Mouse (Mus musculus): ENCODE results near the gene Pias4. TPM values are rescaled to one million over a fixed set of nuclear protein-coding genes. Genes with fewer than 3 reads are reported as not detected.

Pias4 gene
- polyA plus RNA-seq, 1 experiment from 2014 or later: 62.2 TPM

DNA sequence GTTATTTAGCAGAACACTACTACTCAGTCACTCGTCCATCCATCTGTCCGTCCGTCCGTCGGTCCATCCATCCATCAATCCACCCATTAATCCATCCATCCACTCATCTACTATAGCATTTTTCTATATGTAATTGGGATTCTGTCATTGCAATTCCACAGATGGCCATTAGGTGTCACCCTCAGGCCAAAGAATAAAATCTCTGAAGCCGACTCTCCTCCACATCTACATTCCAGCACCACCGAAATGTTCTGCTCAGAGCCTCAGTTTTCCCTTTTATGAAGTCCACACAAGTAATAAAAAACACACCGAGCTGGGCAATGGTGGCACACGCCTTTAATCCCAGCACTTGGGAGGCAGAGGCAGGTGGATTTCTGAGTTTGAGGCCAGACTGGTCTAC lies 30.5 kb upstream of the Pias4 start:
- Histone ChIP-seq H3K36me3 (replicated peaks) (no peaks in the 10 kb centered on the region), H3K4me1 (peaks cover 17% of the 10 kb centered on the region), H3K4me3 (no peak overlapping the region), H3K9me3 (no peaks in the 10 kb centered on the region), H3K27me3 (replicated peaks; ENCODE audit: low read depth, poor library complexity, severe bottlenecking) (peaks cover 70% of the 10 kb centered on the region), H3K27ac (replicated peaks) (no peak overlapping the region)
- peak; percentile 65 for DNase-seq (ENCODE audit: low spot score)
- 3% methylated on average over 9 of the region's 9 CpGs for WGBS

DNA sequence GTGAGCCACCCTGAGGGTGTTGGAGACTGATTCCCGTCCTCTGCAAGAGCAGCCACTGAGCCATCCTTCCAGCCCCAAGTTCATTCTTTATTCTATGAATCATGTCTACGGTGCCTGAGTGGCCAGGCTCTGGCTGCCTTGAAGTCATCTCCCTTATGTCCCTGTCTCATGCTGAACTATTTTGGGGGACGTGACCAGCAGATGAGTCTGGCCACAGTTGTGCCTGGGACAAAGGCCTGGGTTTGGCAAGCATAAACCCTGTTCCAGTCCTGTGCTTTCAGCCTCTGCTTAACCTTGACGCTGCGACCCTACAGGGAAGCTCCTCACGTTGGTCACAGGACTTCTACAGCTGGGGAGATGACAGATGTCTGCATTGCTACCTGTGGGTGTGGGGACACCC lies 29.6 kb upstream of the Pias4 start:
- no peak overlapping the region for H3K4me3 ChIP-seq
- peaks cover 76% of the 10 kb centered on the region for H3K27me3 ChIP-seq (replicated peaks; ENCODE audit: low read depth, poor library complexity, severe bottlenecking)

DNA sequence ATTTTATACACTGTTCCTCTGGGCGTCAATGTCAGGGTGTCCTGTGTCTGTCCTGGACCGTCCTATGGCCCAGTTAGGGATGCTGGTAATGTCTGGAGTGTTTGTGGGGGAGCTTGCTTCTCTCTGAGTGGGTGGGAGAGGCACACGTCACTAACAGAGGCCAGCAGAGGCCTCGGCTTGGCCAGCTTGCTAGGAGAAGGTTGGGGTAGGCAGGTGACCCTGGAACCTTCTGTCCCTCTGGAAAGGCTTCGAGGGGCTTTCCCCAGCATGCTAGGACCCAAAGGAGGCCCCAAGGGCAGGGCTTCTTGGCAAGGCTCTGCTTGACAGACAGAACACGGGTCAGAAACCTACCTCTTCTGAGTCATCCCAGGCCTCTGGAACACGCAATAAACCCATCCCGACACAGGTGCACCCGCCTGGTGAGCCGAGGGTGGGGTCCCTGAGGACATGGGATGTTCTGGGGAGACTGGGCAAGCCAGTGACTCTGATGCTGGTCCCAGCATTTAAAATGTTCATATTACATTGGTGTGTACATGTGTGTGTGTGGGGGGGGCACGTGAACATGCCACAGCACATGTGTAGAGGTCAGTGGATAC lies 28.8 kb upstream of the Pias4 start:
- no peak overlapping the region for H3K27ac ChIP-seq (replicated peaks)
- no peak for DNase-seq (ENCODE audit: low spot score)
- H3K4me3 ChIP-seq: no peak overlapping the region
- peaks cover 29% of the 10 kb centered on the region for H3K4me1 ChIP-seq
- H3K36me3 ChIP-seq (replicated peaks): peaks cover 1% of the 10 kb centered on the region
- no peaks in the 10 kb centered on the region for H3K9me3 ChIP-seq
- H3K27me3 ChIP-seq (replicated peaks; ENCODE audit: low read depth, poor library complexity, severe bottlenecking): peaks cover 72% of the 10 kb centered on the region
- WGBS: 67% methylated on average over 11 of the region's 11 CpGs

More for the DNA sequence above, 29.6 kb upstream of the Pias4 start:
- Histone ChIP-seq H3K9me3 (no peaks in the 10 kb centered on the region), H3K36me3 (replicated peaks) (no peaks in the 10 kb centered on the region), H3K27ac (replicated peaks) (no peak overlapping the region), H3K4me1 (peaks cover 26% of the 10 kb centered on the region)
- DNase-seq (ENCODE audit: low spot score): no peak
- WGBS: 58% methylated on average over 6 of the region's 6 CpGs

DNA sequence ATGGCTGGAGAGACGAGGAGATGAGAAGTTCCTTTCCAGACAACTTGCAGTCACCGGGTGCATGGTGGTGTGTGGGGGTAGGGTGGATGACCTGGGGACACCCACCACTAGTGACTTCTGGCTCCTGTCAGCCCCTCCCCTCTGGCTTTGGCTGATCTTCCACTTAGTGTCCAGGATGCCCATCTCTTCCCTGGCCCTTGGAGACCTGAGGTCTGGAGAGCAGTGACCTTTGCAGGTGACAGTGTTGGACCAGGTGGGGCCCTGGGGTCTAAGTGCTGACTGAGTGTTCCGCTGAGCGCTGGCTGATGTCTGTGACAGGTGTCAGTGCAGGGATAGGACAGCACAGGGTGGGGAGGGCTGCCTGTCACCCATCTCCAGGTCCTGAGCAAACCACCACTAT lies 27.6 kb upstream of the Pias4 start:
- H3K9me3 ChIP-seq: no peaks in the 10 kb centered on the region
- H3K4me1 ChIP-seq: peaks cover 37% of the 10 kb centered on the region
- peaks cover 14% of the 10 kb centered on the region for H3K36me3 ChIP-seq (replicated peaks)
- H3K4me3 ChIP-seq: no peak overlapping the region
- DNase-seq (ENCODE audit: low spot score): no peak
- no peak overlapping the region for H3K27ac ChIP-seq (replicated peaks)
- WGBS: 70% methylated on average over 4 of the region's 4 CpGs
- peaks cover 68% of the 10 kb centered on the region for H3K27me3 ChIP-seq (replicated peaks; ENCODE audit: low read depth, poor library complexity, severe bottlenecking)

DNA sequence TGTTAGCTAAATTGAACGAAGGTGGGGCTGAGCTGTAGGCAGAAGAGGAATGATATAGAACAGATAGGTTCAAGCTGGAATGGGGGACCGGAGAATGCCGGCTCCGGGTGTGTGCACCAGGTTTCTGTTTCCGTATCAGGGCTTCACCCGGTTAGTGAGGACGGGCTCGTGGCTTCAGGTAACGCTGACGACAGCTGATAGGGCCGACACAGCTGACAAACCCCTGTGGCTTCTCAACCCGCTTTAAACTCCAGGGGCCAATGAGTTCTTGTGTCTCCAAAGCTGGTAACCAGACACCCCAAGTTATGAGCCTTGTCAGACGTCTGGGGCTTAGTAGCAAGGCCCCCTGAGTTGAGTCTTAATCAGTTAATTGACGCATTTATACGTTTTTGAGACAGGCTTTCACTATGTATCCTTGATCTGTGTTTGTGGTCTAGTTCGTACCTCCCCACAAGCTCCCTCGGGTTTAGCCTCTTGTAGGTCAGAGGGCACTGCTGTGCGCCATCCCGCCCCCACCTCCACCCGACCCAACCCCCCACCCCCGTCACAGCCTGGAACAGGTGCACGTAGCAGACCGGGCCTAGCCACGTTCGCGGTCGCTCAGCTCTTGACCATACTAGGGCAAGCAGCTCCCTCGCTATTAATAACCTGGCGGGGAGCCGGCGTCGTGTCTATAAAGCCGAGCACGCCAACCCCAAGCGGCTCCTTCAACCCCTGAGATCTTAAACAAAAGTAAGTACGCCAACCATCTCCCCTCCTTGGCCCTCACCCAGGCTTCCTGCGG lies 26.5 kb upstream of the Pias4 start:
- Histone ChIP-seq H3K4me3 (peak overlapping the region; percentile 28; the same call in 1 of the 2 replicates), H3K27ac (replicated peaks) (no peak overlapping the region), H3K27me3 (replicated peaks; ENCODE audit: low read depth, poor library complexity, severe bottlenecking) (peaks cover 57% of the 10 kb centered on the region), H3K36me3 (replicated peaks) (peaks cover 22% of the 10 kb centered on the region), H3K4me1 (peaks cover 39% of the 10 kb centered on the region), H3K9me3 (no peaks in the 10 kb centered on the region)
- DNase-seq (ENCODE audit: low spot score): no peak
- WGBS: 17% methylated on average over 37 of the region's 37 CpGs

DNA sequence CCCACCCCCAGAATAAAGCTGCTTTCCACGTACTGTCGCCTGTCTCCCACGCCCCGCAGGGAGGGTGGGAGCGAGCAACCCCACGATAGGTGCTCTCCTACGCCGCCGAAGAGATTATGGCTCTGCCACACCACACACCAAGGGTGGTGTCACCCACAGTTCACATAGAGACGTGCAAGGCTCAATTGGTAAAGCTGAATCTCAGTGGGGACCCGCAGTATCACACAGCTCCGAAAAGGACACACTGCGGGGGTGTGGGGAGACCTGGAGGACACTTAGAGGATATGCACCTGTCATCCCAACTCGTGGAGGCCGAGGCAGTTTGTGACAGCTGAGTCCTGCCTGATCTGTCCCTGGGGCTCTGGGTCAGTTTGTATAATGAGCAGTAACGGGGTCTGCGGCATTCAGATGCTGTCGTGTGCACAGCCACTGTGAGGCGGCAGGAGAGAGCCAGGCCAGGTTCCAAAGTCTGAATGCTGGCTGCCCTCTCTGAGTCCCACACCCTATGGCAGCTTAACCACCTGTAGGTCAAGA lies 25.3 kb upstream of the Pias4 start:
- 7% methylated on average over 19 of the region's 19 CpGs for WGBS
- DNase-seq (ENCODE audit: low spot score): peak; percentile 46
- Histone ChIP-seq H3K27me3 (replicated peaks; ENCODE audit: low read depth, poor library complexity, severe bottlenecking) (peaks cover 51% of the 10 kb centered on the region), H3K4me1 (peaks cover 39% of the 10 kb centered on the region), H3K4me3 (peak overlapping the region; percentile 75), H3K9me3 (no peaks in the 10 kb centered on the region), H3K27ac (replicated peaks) (peak overlapping the region; percentile 94), H3K36me3 (replicated peaks) (peaks cover 30% of the 10 kb centered on the region)

DNA sequence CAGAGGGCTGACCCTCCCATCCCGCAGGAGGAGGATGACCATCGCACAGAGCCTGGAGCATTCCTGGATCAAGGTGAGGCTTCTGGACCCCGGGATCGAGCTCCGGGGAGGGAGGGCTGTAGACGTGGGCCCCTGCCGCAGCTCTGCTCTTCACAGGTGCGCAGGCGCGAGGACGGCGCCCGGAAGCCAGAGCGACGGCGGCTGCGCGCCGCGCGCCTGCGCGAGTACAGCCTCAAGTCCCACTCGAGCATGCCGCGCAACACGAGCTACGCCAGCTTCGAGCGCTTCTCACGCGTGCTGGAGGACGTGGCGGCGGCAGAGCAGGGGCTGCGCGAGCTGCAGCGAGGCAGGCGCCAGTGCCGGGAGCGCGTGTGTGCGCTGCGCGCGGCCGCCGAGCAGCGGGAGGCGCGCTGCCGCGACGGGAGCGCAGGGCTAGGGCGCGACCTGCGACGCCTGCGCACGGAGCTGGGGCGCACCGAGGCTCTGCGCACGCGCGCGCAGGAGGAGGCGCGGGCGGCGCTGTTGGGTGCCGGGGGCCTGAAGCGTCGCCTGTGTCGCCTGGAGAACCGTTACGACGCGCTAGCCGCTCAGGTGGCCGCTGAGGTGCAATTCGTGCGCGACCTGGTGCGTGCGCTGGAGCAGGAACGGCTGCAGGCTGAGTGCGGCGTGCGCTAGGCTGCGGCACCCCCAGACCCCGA lies 24.7 kb upstream of the Pias4 start:
- WGBS: 1% methylated on average over 93 of the region's 93 CpGs
- H3K9me3 ChIP-seq: no peaks in the 10 kb centered on the region
- H3K4me3 ChIP-seq: peak overlapping the region; percentile 75
- peak overlapping the region; percentile 94 for H3K27ac ChIP-seq (replicated peaks)
- H3K36me3 ChIP-seq (replicated peaks): peaks cover 36% of the 10 kb centered on the region
- H3K27me3 ChIP-seq (replicated peaks; ENCODE audit: low read depth, poor library complexity, severe bottlenecking): peaks cover 48% of the 10 kb centered on the region
- peaks cover 39% of the 10 kb centered on the region for H3K4me1 ChIP-seq
- peak; percentile 85 for DNase-seq (ENCODE audit: low spot score)

DNA sequence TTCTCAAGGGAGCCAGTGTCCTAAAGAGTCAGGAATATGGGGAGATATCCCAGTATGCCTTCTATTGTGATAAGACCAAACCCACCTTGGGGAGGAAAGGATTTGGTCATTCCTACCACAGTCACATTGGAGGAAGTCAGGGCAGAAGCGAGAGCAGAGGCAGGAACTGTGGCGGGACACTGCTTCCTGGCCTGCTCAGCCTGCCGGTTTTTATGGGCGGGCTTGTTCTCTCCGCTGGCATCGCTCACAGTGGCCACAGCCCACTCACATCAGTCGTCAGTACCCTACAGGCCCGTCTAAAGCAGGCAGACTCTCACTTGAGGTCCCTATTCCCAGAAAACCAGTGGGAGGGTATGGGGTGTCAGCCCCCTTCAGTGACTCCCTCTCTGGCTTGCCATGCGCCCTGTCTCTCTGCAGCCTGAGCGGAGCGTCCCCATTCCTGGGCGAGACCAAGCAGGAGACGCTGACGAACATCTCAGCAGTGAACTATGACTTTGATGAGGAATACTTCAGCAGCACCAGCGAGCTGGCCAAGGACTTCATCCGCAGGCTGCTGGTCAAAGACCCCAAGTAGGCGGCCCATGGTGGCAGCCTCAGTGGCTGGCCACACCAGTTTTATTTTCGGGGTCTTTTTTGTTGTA lies 23.7 kb upstream of the Pias4 start:
- H3K27ac ChIP-seq (replicated peaks): no peak overlapping the region; the same call in 1 of the 2 replicates
- WGBS: 92% methylated on average over 18 of the region's 18 CpGs

DNA sequence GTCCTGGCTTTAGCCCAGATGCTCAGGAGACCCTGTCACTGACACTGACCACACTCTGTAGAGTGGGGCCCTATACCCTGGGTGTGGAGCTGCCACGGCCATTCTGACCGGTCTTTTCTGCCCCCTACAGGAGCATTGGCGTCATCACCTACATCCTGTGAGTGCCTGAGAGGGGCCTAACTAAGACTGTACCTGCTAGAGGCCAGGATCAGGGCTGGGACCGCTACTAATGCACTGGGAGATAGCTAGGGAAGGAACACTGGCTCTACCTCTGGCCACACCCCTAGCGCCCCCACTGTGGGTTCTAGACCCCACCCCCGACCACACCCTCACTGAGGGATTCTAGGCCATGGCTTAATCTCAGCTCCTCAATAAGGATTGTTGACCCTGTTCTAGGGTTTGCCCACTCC lies 23.2 kb upstream of the Pias4 start:
- Histone ChIP-seq H3K36me3 (replicated peaks) (peaks cover 47% of the 10 kb centered on the region), H3K4me3 (peak overlapping the region; percentile 75; the same call in 1 of the 2 replicates), H3K4me1 (peaks cover 39% of the 10 kb centered on the region), H3K27me3 (replicated peaks; ENCODE audit: low read depth, poor library complexity, severe bottlenecking) (peaks cover 33% of the 10 kb centered on the region), H3K9me3 (no peaks in the 10 kb centered on the region), H3K27ac (replicated peaks) (no peak overlapping the region)
- WGBS: 75% methylated on average over 6 of the region's 6 CpGs
- peak; percentile 25 for DNase-seq (ENCODE audit: low spot score)

More for the DNA sequence above, 23.7 kb upstream of the Pias4 start:
- Histone ChIP-seq H3K4me1 (peaks cover 39% of the 10 kb centered on the region), H3K36me3 (replicated peaks) (peaks cover 45% of the 10 kb centered on the region), H3K4me3 (peak overlapping the region; percentile 75), H3K9me3 (no peaks in the 10 kb centered on the region), H3K27me3 (replicated peaks; ENCODE audit: low read depth, poor library complexity, severe bottlenecking) (peaks cover 38% of the 10 kb centered on the region)
- DNase-seq (ENCODE audit: low spot score): no peak

DNA sequence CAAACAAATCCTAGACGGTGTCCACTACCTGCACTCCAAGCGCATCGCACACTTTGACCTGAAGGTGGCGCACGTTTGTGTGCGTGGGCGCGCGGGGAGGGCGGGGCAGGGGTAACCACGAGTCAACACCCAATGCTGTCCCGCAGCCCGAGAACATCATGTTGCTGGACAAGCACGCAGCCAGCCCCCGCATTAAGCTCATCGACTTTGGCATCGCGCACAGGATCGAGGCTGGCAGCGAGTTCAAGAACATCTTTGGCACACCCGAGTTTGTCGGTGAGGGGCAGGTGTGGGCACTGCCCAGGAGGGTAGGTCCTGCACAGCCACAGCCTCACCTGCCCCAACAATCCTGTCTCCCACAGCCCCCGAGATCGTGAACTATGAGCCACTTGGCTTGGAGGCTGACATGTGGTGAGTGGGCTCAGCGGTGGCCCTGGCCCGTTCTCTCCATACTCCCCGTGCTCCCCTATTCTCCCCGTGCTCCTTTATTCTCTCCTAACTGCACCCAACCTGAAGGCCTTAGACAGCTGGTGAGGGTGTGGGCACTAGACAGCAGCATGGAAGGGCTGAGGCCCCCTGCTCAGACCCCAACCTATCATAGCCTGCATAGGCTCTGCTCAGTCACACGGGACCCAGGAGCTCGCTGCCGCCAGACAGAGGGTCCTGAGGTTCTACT lies 22.7 kb upstream of the Pias4 start:
- H3K36me3 ChIP-seq (replicated peaks): peaks cover 51% of the 10 kb centered on the region
- H3K4me1 ChIP-seq: peaks cover 39% of the 10 kb centered on the region
- WGBS: 71% methylated on average over 31 of the region's 31 CpGs
- no peaks in the 10 kb centered on the region for H3K9me3 ChIP-seq
- no peak overlapping the region for H3K27ac ChIP-seq (replicated peaks)
- peak; percentile 57 for DNase-seq (ENCODE audit: low spot score)
- H3K4me3 ChIP-seq: peak overlapping the region; percentile 75
- H3K27me3 ChIP-seq (replicated peaks; ENCODE audit: low read depth, poor library complexity, severe bottlenecking): peaks cover 27% of the 10 kb centered on the region

DNA sequence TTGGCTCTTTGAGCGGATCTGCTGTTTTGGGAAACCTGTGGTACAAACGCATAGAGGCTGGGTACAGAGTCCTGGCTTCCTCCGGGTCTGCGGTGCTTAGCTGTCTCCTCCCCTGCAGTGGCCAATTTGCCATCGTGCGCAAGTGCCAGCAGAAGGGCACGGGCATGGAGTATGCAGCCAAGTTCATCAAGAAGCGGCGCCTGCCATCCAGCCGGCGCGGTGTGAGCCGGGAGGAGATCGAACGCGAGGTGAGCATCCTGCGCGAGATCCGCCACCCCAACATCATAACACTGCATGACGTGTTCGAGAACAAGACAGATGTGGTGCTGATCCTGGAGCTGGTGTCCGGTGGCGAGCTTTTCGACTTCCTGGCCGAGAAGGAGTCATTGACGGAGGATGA lies 22.1 kb upstream of the Pias4 start:
- WGBS: 82% methylated on average over 26 of the region's 26 CpGs
- Histone ChIP-seq H3K4me1 (peaks cover 43% of the 10 kb centered on the region), H3K4me3 (no peak overlapping the region), H3K36me3 (replicated peaks) (peaks cover 57% of the 10 kb centered on the region), H3K27me3 (replicated peaks; ENCODE audit: low read depth, poor library complexity, severe bottlenecking) (peaks cover 22% of the 10 kb centered on the region), H3K9me3 (no peaks in the 10 kb centered on the region), H3K27ac (replicated peaks) (no peak overlapping the region)
- no peak for DNase-seq (ENCODE audit: low spot score)

DNA sequence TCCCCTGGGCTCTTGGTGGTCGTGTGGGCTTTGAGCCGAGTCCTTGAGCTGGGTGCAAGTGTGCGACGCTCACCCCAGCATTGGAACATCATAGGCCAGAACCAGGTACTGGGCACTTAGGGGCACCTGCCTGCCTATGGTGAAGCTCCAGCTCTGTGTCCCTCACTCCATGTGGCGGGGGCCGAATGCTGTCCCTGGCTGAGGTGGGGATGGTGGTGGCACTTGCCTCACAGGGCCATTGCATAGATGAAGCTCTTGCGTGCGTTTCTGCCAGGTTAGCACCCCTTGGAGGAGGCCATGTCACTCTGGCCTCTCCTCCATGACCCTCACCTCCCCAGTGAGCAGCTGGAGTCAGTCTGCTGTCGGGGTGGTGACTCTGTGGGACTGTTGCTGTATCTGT lies 19.4 kb upstream of the Pias4 start:
- peaks cover 35% of the 10 kb centered on the region for H3K4me1 ChIP-seq
- H3K36me3 ChIP-seq (replicated peaks): peaks cover 72% of the 10 kb centered on the region
- no peak overlapping the region for H3K27ac ChIP-seq (replicated peaks)
- no peaks in the 10 kb centered on the region for H3K9me3 ChIP-seq
- 92% methylated on average over 9 of the region's 9 CpGs for WGBS
- H3K27me3 ChIP-seq (replicated peaks; ENCODE audit: low read depth, poor library complexity, severe bottlenecking): no peaks in the 10 kb centered on the region
- no peak for DNase-seq (ENCODE audit: low spot score)
- H3K4me3 ChIP-seq: no peak overlapping the region

Measured in embryonic facial prominence, embryonic 10.5 days (tissue).